ENCODE assay signal across 19 mouse cellular contexts in genomic region chr6:92405571-92405970, GRCm38 (mm10).
A peak's percentile ranks its signal among the peaks of the same experiment; 100 is the strongest.
DNase-seq lines count a peak whose midpoint lies in the region; TF ChIP-seq lines count a peak whose summit lies in the region.
"Had no signal": no experiment of that assay in that cellular context is flagged by ENCODE, and none has a peak within 500 bp of the region (broad histone marks: within the 10 kb centered on the region; RNA-seq: fewer than 3 reads in every experiment).

No protein-coding gene starts in this region.

- WGBS in lung, adult 2 months, result 32% methylated on average over 8 of the region's 8 CpGs

- no peak for TF ChIP-seq POLR2A in lung, adult 2 months (IDR thresholded peaks at IDR 0.05; ENCODE audit: borderline replicate concordance, extremely low read depth, low read depth, low read length)

- intact Hi-C loops in gastrocnemius, postnatal 14 days (cut with DNase I; ENCODE audit: low total_unique reads), result no loop called here

- no peak for DNase-seq in layer of hippocampus, adult 2 months (ENCODE audit: low spot score in 2 of 2)
- no peak for DNase-seq in layer of hippocampus, adult 11-12 months (ENCODE audit: low spot score)
- peak; percentile 23 for DNase-seq in lung, postnatal 25 days (ENCODE audit: low spot score)
- DNase-seq in lung, adult 2 months, result no peak
- DNase-seq in brain, adult 2 months (ENCODE audit: low read depth, low spot score), result peak; percentile 55
- DNase-seq in fat pad, adult 2 months (ENCODE audit: extremely low read depth, low read depth, low spot score), result peak; percentile 81
- no peak for DNase-seq in gastrocnemius, postnatal 14 days
- DNase-seq: adrenal gland, adult 8-10 months; adrenal gland, postnatal 36 days; cerebellum, adult 11 months; cerebellum, adult 8-10 months; cerebellum, postnatal 14 days; gastrocnemius, postnatal 10 days; heart, postnatal 10 days; heart, postnatal 4 days had no signal

- no peak for TF ChIP-seq CTCF in layer of hippocampus, adult 2 months (conservative IDR thresholded peaks at IDR 0.05)
- TF ChIP-seq CTCF in lung, adult 2 months (IDR thresholded peaks at IDR 0.05; ENCODE audit: insufficient read depth, low read length), result no peak

- H3K4me1 ChIP-seq in lung, adult 2 months (ENCODE audit: control insufficient read depth, insufficient read depth, low read length), result no peaks in the 10 kb centered on the region; the same call in 1 of the 2 replicates
- H3K4me1 ChIP-seq: embryonic facial prominence, embryonic 12.5 days had no signal

- no peak overlapping the region for H3K4me3 ChIP-seq in layer of hippocampus, adult 2 months
- no peak overlapping the region for H3K4me3 ChIP-seq in lung, adult 2 months (replicated peaks; ENCODE audit: extremely low read depth, low read depth, low read length)
- H3K4me3 ChIP-seq: embryonic facial prominence, embryonic 12.5 days; forebrain, embryonic 13.5 days; heart, embryonic 10.5 days; hindbrain, embryonic 12.5 days had no signal

- H3K27ac ChIP-seq in layer of hippocampus, adult 2 months, result peak overlapping the region; percentile 53
- H3K27ac ChIP-seq: embryonic facial prominence, embryonic 12.5 days; forebrain, embryonic 13.5 days; heart, embryonic 10.5 days; hindbrain, embryonic 12.5 days had no signal

Comparison
In these comparisons a context has a peak if more than half of its experiments do, and no peak if none do; other contexts are left out.
1. DNase-seq: peak in lung, postnatal 25 days (single experiment), brain, adult 2 months (single experiment) and fat pad, adult 2 months (single experiment); none in layer of hippocampus, adult 2 months (0 of 2), layer of hippocampus, adult 11-12 months (single experiment), lung, adult 2 months (single experiment) and gastrocnemius, postnatal 14 days (single experiment).